Mouse (Mus musculus) forebrain, embryonic 11.5 days (tissue): ENCODE results near the gene Cabp4. TPM values are rescaled to one million over a fixed set of nuclear protein-coding genes. Genes with fewer than 3 reads are reported as not detected.

Experiments
- ATAC-seq: fragments of 200-750 bp; cut with Nextera tagmentation; replicated peaks from 2 replicates; pipeline ENCODE4 v1.8.0; 2017; ENCODE audit warnings: moderate TSS enrichment; ENCODE audit not compliant: low FRiP score
- DNase-seq: peaks from one replicate; pipeline ENCODE4 v3.0.0-alpha.2; 2017; ENCODE audit warnings: low spot score
- H3K27ac ChIP-seq: fragments of 300-500 bp; sonication (generic); 2 replicates; pipeline ENCODE4 v1.5.1; 2014; ENCODE audit warnings: low read depth, low read length
- H3K27me3 ChIP-seq: fragments of 300-500 bp; sonication (generic); 2 replicates; pipeline ENCODE4 v1.6.1; 2014; ENCODE audit warnings: mild to moderate bottlenecking, low read length, mixed read lengths; ENCODE audit not compliant: control insufficient read depth, insufficient read depth
- H3K36me3 ChIP-seq: fragments of 300-500 bp; sonication (generic); 2 replicates; pipeline ENCODE4 v1.6.1; 2014; ENCODE audit warnings: mild to moderate bottlenecking, low read length, moderate library complexity, mixed read lengths; ENCODE audit not compliant: control insufficient read depth, insufficient read depth
- H3K4me1 ChIP-seq: fragments of 300-500 bp; sonication (generic); replicated peaks from 2 replicates; pipeline ENCODE4 v1.6.1; 2014; ENCODE audit warnings: low read length, mixed read lengths; ENCODE audit not compliant: control insufficient read depth, insufficient read depth
- H3K4me2 ChIP-seq: fragments of 300-500 bp; sonication (generic); 2 replicates; pipeline ENCODE4 v1.6.1; 2014; ENCODE audit warnings: low read depth, mild to moderate bottlenecking, low read length, moderate library complexity, mixed read lengths; ENCODE audit not compliant: severe bottlenecking
- H3K4me3 ChIP-seq: fragments of 300-500 bp; sonication (generic); 2 replicates; pipeline ENCODE4 v1.5.1; 2014; ENCODE audit warnings: low read depth, low read length
- H3K9ac ChIP-seq: fragments of 300-500 bp; sonication (generic); 2 replicates; pipeline ENCODE4 v1.6.1; 2014; ENCODE audit warnings: low read length
- H3K9me3 ChIP-seq: fragments of 300-500 bp; sonication (generic); 2 replicates; pipeline ENCODE4 v1.6.1; 2016; ENCODE audit warnings: low read length, mixed read lengths; ENCODE audit not compliant: control insufficient read depth
- WGBS: fragments of 180-500 bp; shearing (Covaris S2); extraction: QIAGEN DNeasy Blood & Tissue Kit; methylation state at CpG from one replicate; pipeline ENCODE4 v1.1.7; 2014; 5-methylcytosine and 5-hydroxymethylcytosine counted together
- polyA plus RNA-seq: library from polyadenylated mRNA; unstranded; fragments of >200 nt; fragmentation: Nextera tagmentation; extraction: Ambion mirVana; gene quantifications from 2 replicates; pipeline ENCODE4 v1.2.1, GENCODE M21; 2014

Cabp4 gene
- polyA plus RNA-seq, 1 experiment from 2014 or later: not detected

- no peaks in the 10 kb centered on the region for H3K4me1 ChIP-seq
- H3K36me3 ChIP-seq: no peaks in the 10 kb centered on the region
- H3K4me2 ChIP-seq: no peak overlapping the region
- H3K9ac ChIP-seq: no peak overlapping the region
- peak; percentile 42 for DNase-seq
- ATAC-seq: no peak
- no peak overlapping the region for H3K27ac ChIP-seq
- H3K27me3 ChIP-seq: no peaks in the 10 kb centered on the region
- no peak overlapping the region for H3K4me3 ChIP-seq
- H3K9me3 ChIP-seq: no peaks in the 10 kb centered on the region
- WGBS: 92% methylated on average over 15 of the region's 15 CpGs
These were observed 57.7 kb downstream of the Cabp4 start for GRCm38 (mm10) chr19:4086156-4086555.

Other genes starting within 250 kb of the Cabp4 start
- 11.4 and 15.7 TPM in 2 replicates for gene Tcirg1, start 236.9 kb downstream of the Cabp4 start, polyA plus RNA-seq
- gene Ndufs8, start 231.3 kb downstream of the Cabp4 start, polyA plus RNA-seq: 189 and 206 TPM in 2 replicates
- 0.35 and 0.64 TPM in 2 replicates for gene Aldh3b1, start 214.2 kb downstream of the Cabp4 start, polyA plus RNA-seq
- gene Unc93b1, start 208.8 kb downstream of the Cabp4 start, polyA plus RNA-seq: 4.9 and 5.7 TPM in 2 replicates
- not detected in 2 replicates for gene Aldh3b3, start 185.4 kb downstream of the Cabp4 start, polyA plus RNA-seq
- gene Aldh3b2, start 171.7 kb downstream of the Cabp4 start, polyA plus RNA-seq: 0.73 and 1.0 TPM in 2 replicates
- gene Acy3, start 157.5 kb downstream of the Cabp4 start, polyA plus RNA-seq: 1.7 and 2.3 TPM in 2 replicates
- not detected in 2 replicates for gene Tbx10, start 151.3 kb downstream of the Cabp4 start, polyA plus RNA-seq
- gene Nudt8, start 143.5 kb downstream of the Cabp4 start, polyA plus RNA-seq: 21.2 and 21.9 TPM in 2 replicates
- 3.0 TPM in 2 replicates for gene Gm49405, start 143.4 kb downstream of the Cabp4 start, polyA plus RNA-seq
- 3.8 and 4.2 TPM in 2 replicates for gene Doc2g, start 140.7 kb downstream of the Cabp4 start, polyA plus RNA-seq
- 174 and 198 TPM in 2 replicates for gene Ndufv1, start 131.2 kb downstream of the Cabp4 start, polyA plus RNA-seq
- gene Gstp1, start 106.0 kb downstream of the Cabp4 start, polyA plus RNA-seq: 347 and 365 TPM in 2 replicates
- 1.4 and 1.8 TPM in 2 replicates for gene Gstp2, start 98.0 kb downstream of the Cabp4 start, polyA plus RNA-seq
- gene Gstp3, start 84.5 kb downstream of the Cabp4 start, polyA plus RNA-seq: not detected in 2 replicates
- gene Cabp2, start 62.5 kb downstream of the Cabp4 start, polyA plus RNA-seq: not detected in 2 replicates
- 73.6 and 83.9 TPM in 2 replicates for gene Cdk2ap2, start 46.9 kb downstream of the Cabp4 start, polyA plus RNA-seq
- gene Pitpnm1, start 44.0 kb downstream of the Cabp4 start, polyA plus RNA-seq: 13.9 and 18.0 TPM in 2 replicates
- 52.3 and 59.0 TPM in 2 replicates for gene Aip, start 18.2 kb downstream of the Cabp4 start, polyA plus RNA-seq
- gene Gpr152, start 4.2 kb downstream of the Cabp4 start, polyA plus RNA-seq: not detected in 2 replicates
- 119 and 128 TPM in 2 replicates for gene Coro1b, start 4.6 kb upstream of the Cabp4 start, polyA plus RNA-seq
- gene Ptprcap, start 9.6 kb upstream of the Cabp4 start, polyA plus RNA-seq: 0.52 and 0.96 TPM in 2 replicates
- 50.1 and 55.8 TPM in 2 replicates for gene Rps6kb2, start 19.3 kb upstream of the Cabp4 start, polyA plus RNA-seq
- gene Carns1, start 31.4 kb upstream of the Cabp4 start, polyA plus RNA-seq: 3.1 and 3.2 TPM in 2 replicates
- gene Tbc1d10c, start 47.3 kb upstream of the Cabp4 start, polyA plus RNA-seq: 0.43 and 1.3 TPM in 2 replicates
- 856 and 864 TPM in 2 replicates for gene Ppp1ca, start 48.0 kb upstream of the Cabp4 start, polyA plus RNA-seq
- 49.9 and 52.6 TPM in 2 replicates for gene Rad9a, start 57.6 kb upstream of the Cabp4 start, polyA plus RNA-seq
- 1.0 and 1.8 TPM in 2 replicates for gene Clcf1, start 70.2 kb upstream of the Cabp4 start, polyA plus RNA-seq
- not detected in 2 replicates for gene AC109138.7, start 70.3 kb upstream of the Cabp4 start, polyA plus RNA-seq
- gene Pold4, start 87.9 kb upstream of the Cabp4 start, polyA plus RNA-seq: 8.0 and 8.8 TPM in 2 replicates
- gene Ssh3, start 125.1 kb upstream of the Cabp4 start, polyA plus RNA-seq: 3.3 and 4.2 TPM in 2 replicates
- gene Ankrd13d, start 139.1 kb upstream of the Cabp4 start, polyA plus RNA-seq: 9.5 and 12.1 TPM in 2 replicates
- gene Grk2, start 162.2 kb upstream of the Cabp4 start, polyA plus RNA-seq: 18.1 and 19.7 TPM in 2 replicates